Mouse (Mus musculus) lung, postnatal 10 days (tissue): ENCODE measurements at regions not wholly inside any gene's neighbourhood (a gene's known extent, or its start where the extent isn't known, plus 50 kb on each side); places are given as distances from the start of the nearest gene placed in this dataset.
"Not testable (repeated sequence)": the region's sequence is repeated elsewhere in the genome, so short reads cannot be mapped to it uniquely, and the experiment has no call there.

Source experiments
- DNase-seq: peaks from one replicate; pipeline ENCODE4 v3.0.0; 2021

DNA sequence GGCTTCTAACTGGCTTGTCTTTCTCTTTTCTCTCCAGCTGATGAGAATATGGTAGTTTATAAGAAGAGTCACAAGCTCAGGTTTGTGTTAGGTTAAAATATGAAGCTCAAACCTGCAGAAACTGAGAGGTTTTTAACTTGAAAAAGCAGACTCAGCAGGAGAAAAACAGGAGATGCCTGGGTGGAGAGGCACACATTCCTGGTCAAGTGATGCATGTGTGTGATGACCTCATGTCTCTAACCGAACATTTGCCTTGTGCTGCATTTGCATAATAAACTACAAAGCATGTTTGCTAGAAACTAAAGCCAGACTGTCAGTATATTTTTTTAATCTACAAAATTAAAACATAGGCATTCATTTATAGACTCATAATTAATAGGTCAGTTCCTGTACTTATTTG, 182.2 kb upstream of the Ctso start:
- no peak for DNase-seq

DNA sequence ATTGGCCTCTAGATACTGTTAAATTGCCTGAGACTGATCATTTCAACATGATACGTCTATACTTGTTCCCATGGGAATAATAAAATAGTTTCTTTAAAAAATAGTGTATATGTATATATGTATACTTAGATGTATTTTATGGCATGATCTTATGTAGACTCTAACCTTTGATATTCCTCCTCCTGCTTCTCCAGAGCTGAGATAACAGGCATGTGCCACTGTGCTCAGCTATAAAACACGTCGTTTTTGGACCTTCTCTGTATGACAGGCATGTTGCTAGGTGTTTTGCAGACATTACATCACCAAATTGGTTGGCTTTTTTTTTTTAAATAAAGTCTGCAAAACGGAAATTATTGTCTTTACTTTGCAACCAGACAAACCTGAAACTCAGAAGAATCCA, 179.4 kb upstream of the Ctso start:
- DNase-seq: no peak

DNA sequence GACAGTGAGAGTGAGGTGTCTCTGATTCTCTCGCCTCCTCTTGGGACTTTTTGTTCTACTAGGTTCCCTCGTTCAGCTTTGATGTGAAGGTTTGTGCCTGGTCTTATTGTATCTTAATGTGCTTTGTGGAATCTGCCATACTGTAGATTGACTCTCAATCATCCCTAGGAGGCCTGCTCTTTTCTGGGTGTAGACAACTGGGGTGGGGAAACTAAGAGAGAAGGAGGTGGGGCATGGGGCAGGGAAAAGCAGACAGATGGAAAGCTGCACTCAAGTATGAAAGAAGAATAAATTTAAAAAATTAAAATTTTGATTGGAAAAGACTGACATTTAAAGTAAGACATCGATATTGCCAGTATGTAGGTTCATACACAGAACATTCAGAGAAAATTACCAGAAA, 172.0 kb upstream of the Ctso start:
- DNase-seq: no peak

DNA sequence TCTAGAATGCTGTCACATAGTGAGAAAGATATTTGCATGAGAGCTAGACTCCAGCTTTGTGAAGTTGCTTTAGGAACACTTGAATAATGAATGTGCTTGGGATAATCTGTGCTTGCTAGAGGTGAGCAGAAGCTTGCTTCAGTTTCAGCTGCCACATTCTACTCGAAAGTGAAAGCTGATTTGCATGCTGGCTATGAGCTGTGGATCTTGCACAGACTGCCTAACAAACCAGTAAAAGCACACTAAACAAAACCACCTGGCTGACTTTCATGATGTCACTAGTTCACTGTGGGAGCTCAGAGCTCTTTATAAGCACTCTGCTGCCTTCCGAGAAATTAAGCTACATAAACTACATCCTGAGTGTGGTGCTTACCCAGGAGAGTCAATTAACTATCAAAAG, 171.5 kb upstream of the Ctso start:
- no peak for DNase-seq

DNA sequence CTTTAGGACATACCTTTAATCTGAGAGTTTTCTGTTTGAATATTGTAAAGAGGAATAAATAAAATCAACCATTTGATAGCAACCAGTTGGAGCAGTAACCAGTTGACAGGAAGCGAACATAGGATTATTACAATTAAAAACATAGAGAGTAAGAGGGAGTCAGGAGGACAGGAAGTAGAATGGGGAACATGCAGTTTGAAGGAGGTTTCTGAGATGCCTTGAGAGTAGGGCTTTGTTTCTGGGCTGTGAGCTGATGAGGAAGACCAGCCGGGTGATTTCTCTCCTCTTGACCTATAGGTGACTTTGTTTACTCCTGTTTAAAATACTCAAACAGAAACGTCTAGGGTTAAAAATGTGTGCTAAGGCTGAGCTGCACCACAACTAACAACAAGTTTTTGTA, 160.6 kb upstream of the Ctso start:
- no peak for DNase-seq

DNA sequence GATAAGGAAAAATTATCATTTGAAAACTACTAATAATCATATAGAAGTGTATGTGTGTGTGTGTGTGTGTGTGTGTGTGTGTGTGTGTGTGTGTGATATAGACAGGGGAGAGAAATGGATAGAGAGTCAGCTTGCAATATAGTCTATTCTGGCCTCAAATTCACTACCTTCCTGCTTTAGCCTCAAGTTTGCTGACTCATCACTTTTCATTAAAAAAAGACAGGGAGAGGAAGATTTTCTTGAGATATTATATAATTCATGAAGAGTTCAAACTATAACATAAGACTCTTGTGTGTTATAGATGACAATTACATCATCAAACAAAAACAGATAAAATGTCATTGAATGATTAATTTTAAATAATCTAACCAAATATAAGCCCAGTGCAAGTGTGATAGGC, 159.4 kb upstream of the Ctso start:
- no peak for DNase-seq

DNA sequence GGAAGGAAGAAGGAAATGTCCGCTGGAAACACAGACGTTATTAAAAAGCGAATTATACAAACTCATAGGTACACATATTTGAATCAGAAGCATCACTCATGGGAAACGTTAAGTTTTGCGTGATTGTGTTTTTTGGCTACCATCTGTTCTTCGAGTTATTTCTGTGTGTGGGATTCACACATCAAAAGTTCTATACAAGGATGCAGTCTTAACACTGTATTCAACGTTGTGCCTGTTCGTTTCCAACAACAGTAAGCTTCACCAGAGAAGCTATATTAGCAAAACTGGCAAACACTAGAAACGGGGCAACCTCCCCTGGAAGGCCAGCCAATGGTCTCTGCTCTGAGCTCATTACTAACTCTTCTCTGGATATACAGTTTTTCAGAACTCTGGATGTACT, 150.3 kb upstream of the Ctso start:
- DNase-seq: no peak

DNA sequence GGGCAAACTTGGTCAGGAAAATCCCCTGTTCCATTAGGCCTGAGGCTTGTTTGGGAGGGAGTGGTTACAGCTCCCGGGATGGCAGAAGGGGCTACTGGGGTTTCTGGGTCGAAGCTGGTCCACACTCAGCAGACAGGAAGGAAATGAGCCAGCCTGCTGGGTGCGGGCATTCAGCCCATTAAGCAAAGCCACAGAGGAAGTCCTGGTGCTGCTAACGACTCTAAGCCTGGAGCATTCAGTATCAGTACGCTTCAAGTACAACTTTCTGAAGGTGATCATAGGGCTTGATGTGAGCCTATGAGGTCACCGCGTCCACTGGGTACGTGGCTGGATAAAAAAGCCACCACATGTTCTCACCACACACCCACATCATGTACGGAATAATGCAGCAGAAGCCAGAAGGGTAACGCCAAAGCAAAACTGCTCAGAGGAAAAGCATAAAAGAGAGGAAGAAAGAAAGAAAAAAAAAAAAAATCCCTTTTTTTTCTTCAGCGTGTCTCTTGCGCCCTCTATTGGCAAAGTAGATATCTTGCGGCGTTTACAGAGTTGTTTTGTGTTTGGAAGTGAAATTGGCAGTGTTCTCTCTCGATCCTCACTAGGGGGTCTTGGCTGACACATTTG, 149.4 kb upstream of the Ctso start:
- DNase-seq: peak; percentile 10

DNA sequence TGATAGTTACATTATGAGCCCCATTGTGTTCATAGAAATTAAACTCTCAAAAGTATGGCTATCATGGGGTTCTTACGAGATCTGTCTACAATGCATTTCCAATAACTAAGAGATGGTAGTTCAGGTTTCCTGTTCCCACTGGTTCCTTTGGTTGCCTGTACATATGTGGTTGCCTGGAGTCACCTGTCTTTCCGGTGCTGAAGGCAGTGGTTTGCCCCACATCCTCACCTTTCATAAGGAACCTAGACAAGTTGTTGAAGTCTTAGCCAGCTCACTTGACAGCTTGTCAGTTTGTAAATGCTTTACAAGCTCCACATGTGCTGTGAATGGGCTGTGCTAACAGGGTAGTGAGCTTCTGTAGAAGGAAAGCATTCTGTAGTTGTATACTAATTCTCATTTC, 143.5 kb upstream of the Ctso start:
- DNase-seq: no peak

DNA sequence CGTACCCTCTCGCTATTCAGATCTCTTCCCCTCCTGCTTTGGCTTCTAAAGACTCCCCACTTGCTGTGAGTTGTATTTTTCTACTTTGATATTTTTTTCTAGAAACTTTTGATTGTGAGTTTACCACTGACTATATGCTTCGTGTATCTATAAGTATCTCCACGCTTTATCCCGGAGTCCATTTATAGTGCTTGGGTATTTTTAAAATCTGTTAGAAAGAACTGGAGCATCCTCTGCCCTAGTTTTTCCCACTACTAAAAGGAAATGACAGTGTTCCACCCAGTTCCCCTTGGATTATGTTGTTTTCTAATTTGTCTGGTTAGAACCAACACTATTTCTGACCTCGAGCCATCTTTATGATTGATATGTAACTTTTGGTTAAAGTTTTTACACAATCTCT, 142.7 kb upstream of the Ctso start:
- no peak for DNase-seq

DNA sequence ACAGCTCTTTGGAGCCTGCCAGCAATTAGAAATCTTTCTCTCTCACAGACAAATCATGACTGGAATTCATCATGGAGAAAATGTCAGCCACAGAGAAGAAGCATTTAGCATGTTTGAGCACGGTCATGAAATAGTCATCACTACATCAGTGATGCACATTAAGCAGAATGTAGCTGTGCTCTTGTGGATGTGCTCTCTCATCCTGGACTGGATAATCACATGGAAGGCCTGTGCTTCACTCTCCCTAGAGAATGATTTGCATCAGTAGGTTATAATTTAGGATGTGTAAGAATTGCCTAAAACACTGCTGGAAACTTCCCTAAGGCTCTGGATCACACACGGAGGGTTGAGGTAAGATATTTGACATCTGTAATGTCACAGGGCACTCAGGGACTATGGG, 130.3 kb upstream of the Ctso start:
- no peak for DNase-seq

DNA sequence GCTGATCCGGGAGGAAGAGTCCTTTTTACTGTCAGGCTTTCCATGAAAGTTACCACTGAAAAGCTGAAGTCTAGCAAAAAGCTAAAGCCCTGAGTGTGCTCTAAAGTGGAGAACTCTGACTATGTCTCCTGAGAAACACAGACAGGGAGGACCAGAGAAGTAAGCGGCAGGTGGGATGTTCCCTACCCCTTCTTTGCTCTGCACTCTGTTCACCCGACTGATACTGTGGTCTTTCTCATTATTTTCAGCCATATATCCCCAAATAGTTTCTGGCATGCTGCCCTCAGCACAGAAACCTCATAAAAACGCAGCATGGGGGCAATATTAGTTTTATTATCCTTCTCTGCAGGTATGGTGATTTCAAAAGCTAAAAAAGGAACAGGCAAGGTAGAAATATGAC, 126.7 kb upstream of the Ctso start:
- DNase-seq: no peak

DNA sequence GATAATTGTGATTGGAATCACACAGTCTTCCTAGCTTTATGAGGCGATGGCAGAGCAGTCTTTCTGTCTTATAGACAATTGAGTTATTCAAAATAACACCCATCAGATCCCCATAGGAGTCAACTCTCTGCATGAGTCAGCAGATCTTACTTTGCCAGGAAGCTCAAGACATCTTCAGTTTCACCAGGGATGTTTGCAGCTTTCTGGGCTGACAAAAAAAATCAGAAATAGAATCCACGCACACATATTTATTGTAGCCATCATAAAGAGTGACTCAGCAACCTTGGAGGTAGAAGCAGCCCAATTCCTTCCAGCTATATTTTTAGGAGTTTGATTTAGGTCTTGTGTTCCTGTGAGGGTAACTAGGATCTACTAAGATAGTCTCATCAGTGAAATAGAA, 122.8 kb upstream of the Ctso start:
- DNase-seq: no peak

DNA sequence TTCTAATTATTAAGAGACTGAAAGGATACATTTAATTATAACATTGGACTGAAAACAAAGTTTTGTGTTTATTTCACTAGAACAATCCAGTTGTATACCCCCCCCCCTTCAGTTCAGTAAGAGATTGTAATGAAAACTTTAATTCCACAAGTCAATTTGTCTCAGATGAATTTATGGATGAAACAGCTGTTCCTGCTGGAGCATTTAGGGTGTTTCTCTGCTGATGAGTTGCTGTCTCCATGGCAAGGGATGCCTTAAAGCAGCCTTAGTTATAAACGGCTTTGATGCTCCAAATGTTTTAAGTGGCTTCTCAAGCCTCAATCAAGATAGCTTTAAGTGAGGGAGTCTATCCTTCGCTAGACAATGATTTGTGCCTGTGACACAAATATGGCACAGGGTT, 112.1 kb upstream of the Ctso start:
- no peak for DNase-seq

DNA sequence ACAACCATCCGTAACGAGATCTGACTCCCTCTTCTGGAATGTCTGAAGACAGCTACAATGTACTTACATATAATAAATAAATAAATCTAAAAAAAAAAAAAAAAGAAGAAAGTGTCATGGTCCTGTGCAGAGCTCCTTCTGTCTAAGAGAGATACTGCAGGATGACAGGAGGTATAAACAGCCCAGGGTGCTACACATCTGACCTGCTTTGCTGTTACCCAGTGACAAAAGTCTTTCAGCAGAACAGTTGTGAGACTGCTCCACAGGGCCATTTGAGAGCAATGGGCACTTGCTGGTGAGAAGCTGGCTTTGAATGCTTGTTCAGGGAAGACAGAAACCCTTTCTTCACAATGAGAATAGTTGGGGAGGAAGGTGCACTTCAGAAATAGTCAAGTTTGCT, 102.9 kb upstream of the Ctso start:
- DNase-seq: no peak

DNA sequence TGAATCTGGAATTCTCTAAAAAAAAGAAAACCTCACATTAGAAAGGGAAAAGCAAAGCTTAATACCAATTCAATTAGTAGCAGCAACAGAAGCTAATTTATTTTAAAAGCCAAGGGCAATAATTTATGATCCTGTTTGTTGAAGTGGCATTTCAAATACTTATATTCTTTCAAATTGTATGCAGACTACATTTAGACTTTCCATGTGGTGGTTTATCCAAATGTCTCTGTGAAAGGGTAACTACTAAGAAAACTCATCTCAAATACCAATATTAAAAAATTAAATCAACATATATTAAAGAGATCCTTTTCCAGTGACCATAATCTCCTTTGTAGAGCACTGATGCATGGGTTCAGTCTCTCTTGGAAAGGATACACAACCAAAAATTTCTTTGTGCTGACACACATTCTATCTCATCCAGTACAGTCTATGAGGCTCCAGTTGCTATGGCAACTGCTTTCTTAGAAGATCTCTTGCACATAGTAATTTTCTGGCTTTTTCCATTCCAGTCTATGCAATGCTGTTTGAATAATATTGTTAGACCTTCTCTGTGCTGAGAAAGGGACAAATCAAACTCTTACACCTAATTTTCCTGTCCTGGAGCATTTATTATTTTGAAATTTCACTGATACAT, 102.3 kb upstream of the Ctso start:
- no peak for DNase-seq

DNA sequence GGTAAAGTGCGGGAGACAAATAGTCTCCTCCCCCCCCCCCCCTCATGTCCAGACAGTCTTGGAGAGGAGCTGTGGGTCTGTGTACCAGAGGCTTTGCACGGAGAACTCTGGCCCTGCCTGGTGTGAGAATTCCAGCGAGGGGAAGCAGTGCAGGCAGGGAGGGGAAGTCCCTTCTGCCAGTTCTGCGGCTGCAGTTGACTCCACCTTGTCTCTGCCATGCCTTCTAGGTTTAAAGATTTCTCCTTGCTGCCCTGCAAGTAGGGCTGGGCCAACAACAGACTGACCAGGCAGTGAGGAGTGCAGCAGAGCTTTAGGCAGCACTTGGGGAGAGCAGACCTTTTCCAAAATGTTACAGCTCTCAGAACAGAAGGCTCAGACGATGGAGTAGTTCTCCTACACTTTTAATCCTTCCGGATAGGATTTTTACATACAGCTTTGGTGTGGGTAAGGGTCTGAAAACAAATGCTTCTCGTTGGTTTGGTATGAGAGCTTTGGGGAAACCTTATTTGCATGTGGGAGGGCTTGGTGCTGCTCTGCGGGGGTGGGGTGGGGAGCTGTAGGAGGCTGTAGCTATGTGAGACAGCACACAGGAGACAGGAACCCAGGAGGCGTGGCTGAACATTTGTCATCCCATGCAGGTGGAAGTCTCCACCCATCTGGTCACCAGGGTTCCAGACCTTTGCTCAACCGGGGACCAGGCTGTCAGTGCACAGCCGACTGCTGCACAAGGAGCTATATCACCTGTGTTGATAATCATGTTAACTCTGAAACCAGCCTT, 96.8 kb upstream of the Ctso start:
- DNase-seq: no peak

DNA sequence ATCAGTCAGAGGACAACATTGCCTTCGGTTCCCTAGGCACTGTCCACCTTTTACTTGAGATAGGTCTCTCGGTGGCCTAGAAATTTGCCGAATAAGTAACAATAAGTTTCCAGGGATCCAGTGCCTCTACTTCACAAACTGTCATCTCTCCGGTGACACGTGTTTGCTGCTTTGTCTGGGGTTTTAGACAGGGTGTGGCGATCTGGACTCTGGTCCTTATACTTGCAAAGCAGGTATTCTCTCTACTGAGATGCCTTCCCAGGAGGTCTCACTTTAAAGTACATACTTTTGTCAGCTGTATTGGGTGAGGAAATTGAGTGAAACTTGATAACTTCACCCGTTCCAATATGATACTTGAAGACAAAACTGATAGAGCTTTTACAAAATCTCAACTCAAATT, 95.9 kb upstream of the Ctso start:
- DNase-seq: no peak

DNA sequence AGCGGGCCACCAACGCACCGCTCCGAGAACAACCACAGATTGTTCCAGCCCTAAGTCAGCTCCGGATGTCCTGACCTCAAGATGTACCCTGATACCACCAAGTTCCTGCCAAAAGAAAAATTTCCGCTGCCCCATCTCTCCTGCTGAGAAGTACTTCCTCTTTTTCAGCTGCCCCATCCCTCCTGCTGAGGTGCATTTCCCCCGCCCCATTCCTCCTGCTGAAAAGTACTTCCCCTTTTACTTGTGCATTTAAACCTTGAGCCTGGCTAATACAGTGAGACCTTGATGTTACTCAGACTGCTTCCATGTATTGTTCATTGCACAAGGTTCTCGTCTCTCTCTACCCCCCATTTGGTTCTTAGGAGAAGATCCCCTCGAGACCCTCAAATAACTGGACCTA, 94.3 kb upstream of the Ctso start:
- not testable (repeated sequence) for DNase-seq

DNA sequence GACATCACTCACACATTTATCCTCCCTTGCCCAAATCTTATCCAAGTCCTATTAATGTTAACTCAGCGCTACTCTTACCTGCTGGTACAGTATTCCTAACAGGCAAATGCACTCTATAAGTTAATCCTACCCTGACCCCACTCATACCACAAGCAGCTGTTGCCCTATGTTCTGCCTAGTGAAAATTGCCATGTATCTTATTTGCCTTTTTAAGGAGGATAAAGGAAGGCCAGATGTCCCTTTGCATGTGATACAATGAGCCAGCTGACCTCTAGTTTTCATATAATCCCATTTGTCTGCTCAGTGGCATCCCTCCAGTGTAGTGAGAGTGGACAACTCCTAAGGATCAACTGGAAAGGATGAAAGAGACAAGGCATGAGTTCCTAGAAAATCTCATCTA, 67.9 kb upstream of the Ctso start:
- DNase-seq: no peak
